Mouse (Mus musculus): Measurements from ENCODE around the gene Sfrp5.

GRCm38 (mm10) chr19:42211936-42212335 is 9.9 kb upstream of the Sfrp5 start:
- TF ChIP-seq CTCF (IDR thresholded peaks at IDR 0.05; ENCODE audit: low read depth) (no peak), EP300 (IDR thresholded peaks at IDR 0.05; ENCODE audit: low read depth) (no peak)

Measured in liver, embryonic 14.5 days (tissue).